Mouse (Mus musculus) midbrain, postnatal 0 days (tissue): ENCODE measurements around the gene Sobp. TPM values are rescaled to one million over a fixed set of nuclear protein-coding genes. Genes with fewer than 3 reads are reported as not detected.

Experiments used
- ATAC-seq: fragments of 200-750 bp; cut with Nextera tagmentation; 2 replicates; pipeline ENCODE4 v1.8.0; 2017; ENCODE audit warnings: moderate number of reproducible peaks, mild to moderate bottlenecking, moderate TSS enrichment, moderate library complexity; ENCODE audit not compliant: low FRiP score
- DNase-seq: peaks from one replicate; pipeline ENCODE4 v3.0.0-alpha.2; 2015; ENCODE audit warnings: low spot score
- H3K27ac ChIP-seq: fragments of 300-500 bp; sonication (generic); 2 replicates; pipeline ENCODE4 v1.5.1; 2014; ENCODE audit warnings: low read depth, mild to moderate bottlenecking, low read length, mixed read lengths
- H3K27me3 ChIP-seq: fragments of 300-500 bp; sonication (generic); 2 replicates; pipeline ENCODE4 v1.6.1; 2014; ENCODE audit warnings: low read length, control low read depth, mixed read lengths; ENCODE audit not compliant: insufficient read depth
- H3K36me3 ChIP-seq: fragments of 300-500 bp; sonication (generic); 2 replicates; pipeline ENCODE4 v1.6.1; 2014; ENCODE audit warnings: low read length, control low read depth, mixed read lengths; ENCODE audit not compliant: insufficient read depth
- H3K4me1 ChIP-seq: fragments of 300-500 bp; sonication (generic); 2 replicates; pipeline ENCODE4 v1.6.1; 2014; ENCODE audit warnings: mild to moderate bottlenecking, control low read depth, antibody characterized with exemption, low read length, mixed read lengths; ENCODE audit not compliant: insufficient read depth
- H3K4me2 ChIP-seq: fragments of 300-500 bp; sonication (generic); 2 replicates; pipeline ENCODE4 v1.6.1; 2014; ENCODE audit warnings: low read depth, mild to moderate bottlenecking, low read length, mixed read lengths; ENCODE audit not compliant: poor library complexity, severe bottlenecking
- H3K4me3 ChIP-seq: fragments of 300-500 bp; sonication (generic); 2 replicates; pipeline ENCODE4 v1.5.1; 2014; ENCODE audit warnings: low read depth, mild to moderate bottlenecking, low read length, moderate library complexity
- H3K9ac ChIP-seq: fragments of 300-500 bp; sonication (generic); replicated peaks from 2 replicates; pipeline ENCODE4 v1.6.1; 2014; ENCODE audit warnings: mild to moderate bottlenecking, low read length, moderate library complexity, mixed read lengths; ENCODE audit not compliant: poor library complexity, severe bottlenecking
- H3K9me3 ChIP-seq: fragments of 300-500 bp; sonication (generic); 2 replicates; pipeline ENCODE4 v1.6.1; 2016; ENCODE audit warnings: low read length, control low read depth
- CTCF ChIP-seq: IDR thresholded peaks from 2 replicates; pipeline ENCODE4 v1.5.1; 2016; ENCODE audit warnings: antibody characterized with exemption, mild to moderate bottlenecking
- WGBS: fragments of 180-500 bp; shearing (Covaris S2); extraction: QIAGEN DNeasy Blood & Tissue Kit; methylation state at CpG from one replicate; pipeline ENCODE4 v1.1.7; 2014; 5-methylcytosine and 5-hydroxymethylcytosine counted together
- polyA plus RNA-seq: library from polyadenylated mRNA; unstranded; fragments of >200 nt; fragmentation: Nextera tagmentation; extraction: Ambion mirVana; gene quantifications from 2 replicates; pipeline ENCODE4 v1.2.1, GENCODE M21; 2015
- total RNA-seq: library from RNA; depleted of rRNA; stranded (reverse); fragments of >200 nt; gene quantifications from 2 replicates; pipeline ENCODE4 v1.2.3, GENCODE M21; 2014

Gene Sobp
- total and polyA plus RNA-seq, 2 experiments from 2014 or later = 17.0 to 34.2 TPM

GRCm38 (mm10) chr10:43106616-43107015 lies 67.7 kb downstream of the Sobp start:
- H3K9ac ChIP-seq = no peak overlapping the region
- no peak overlapping the region for H3K4me3 ChIP-seq
- H3K4me1 ChIP-seq = peaks cover 16% of the 10 kb centered on the region
- H3K36me3 ChIP-seq = no peaks in the 10 kb centered on the region
- no peaks in the 10 kb centered on the region for H3K27me3 ChIP-seq
- H3K9me3 ChIP-seq = no peaks in the 10 kb centered on the region
- 65% methylated on average over 8 of the region's 8 CpGs for WGBS
- H3K4me2 ChIP-seq = no peak overlapping the region
- no peak overlapping the region for H3K27ac ChIP-seq
- no peak for TF ChIP-seq CTCF
- DNase-seq (no peak), ATAC-seq (no peak)

- peaks cover 16% of the 10 kb centered on the region for H3K4me1 ChIP-seq
- no peaks in the 10 kb centered on the region for H3K9me3 ChIP-seq
- no peaks in the 10 kb centered on the region for H3K27me3 ChIP-seq
- no peak for ATAC-seq
- peak; percentile 74 for DNase-seq
- no peaks in the 10 kb centered on the region for H3K36me3 ChIP-seq
- no peak overlapping the region for H3K9ac ChIP-seq
- no peak overlapping the region for H3K4me2 ChIP-seq
- H3K4me3 ChIP-seq = no peak overlapping the region
- H3K27ac ChIP-seq = no peak overlapping the region
- WGBS = 24% methylated on average over 7 of the region's 7 CpGs
- TF ChIP-seq CTCF = no peak
Observed at GRCm38 (mm10) chr10:43106196-43106595, 68.1 kb downstream of the Sobp start.

- Histone ChIP-seq H3K4me1 (peaks cover 16% of the 10 kb centered on the region), H3K9ac (0 out of 2 replicates have a peak overlapping the region, but pooled peaks have one; percentile 5), H3K9me3 (no peaks in the 10 kb centered on the region), H3K4me2 (no peak overlapping the region), H3K36me3 (no peaks in the 10 kb centered on the region), H3K27ac (no peak overlapping the region), H3K27me3 (no peaks in the 10 kb centered on the region), H3K4me3 (no peak overlapping the region)
- ATAC-seq (no peak), DNase-seq (no peak)
- TF ChIP-seq CTCF = no peak
- WGBS = 39% methylated on average over 5 of the region's 5 CpGs
Observed at GRCm38 (mm10) chr10:43100513-43100912, 73.8 kb downstream of the Sobp start.

- H3K4me1 ChIP-seq = peaks cover 16% of the 10 kb centered on the region
Observed at GRCm38 (mm10) chr10:43099229-43099628, 75.1 kb downstream of the Sobp start.

GRCm38 (mm10) chr10:43097755-43098154 lies 76.6 kb downstream of the Sobp start:
- ATAC-seq (no peak), DNase-seq (no peak)
- no peak overlapping the region for H3K4me3 ChIP-seq
- 36% methylated on average over 8 of the region's 8 CpGs for WGBS
- H3K27me3 ChIP-seq = no peaks in the 10 kb centered on the region
- TF ChIP-seq CTCF = no peak
- H3K36me3 ChIP-seq = no peaks in the 10 kb centered on the region
- H3K9me3 ChIP-seq = no peaks in the 10 kb centered on the region
- no peak overlapping the region for H3K9ac ChIP-seq
- no peak overlapping the region for H3K4me2 ChIP-seq
- peaks cover 5% of the 10 kb centered on the region; the same call in 1 of the 2 replicates for H3K4me1 ChIP-seq
- H3K27ac ChIP-seq = 0 out of 2 replicates have a peak overlapping the region, but pooled peaks have one; percentile 6

More at GRCm38 (mm10) chr10:43099229-43099628, 75.1 kb downstream of the Sobp start:
- no peak overlapping the region for H3K4me3 ChIP-seq
- WGBS = 38% methylated on average over 6 of the region's 6 CpGs
- TF ChIP-seq CTCF = no peak
- ATAC-seq (no peak), DNase-seq (no peak)
- H3K4me2 ChIP-seq = no peak overlapping the region
- no peaks in the 10 kb centered on the region for H3K27me3 ChIP-seq
- H3K27ac ChIP-seq = no peak overlapping the region
- no peaks in the 10 kb centered on the region for H3K36me3 ChIP-seq
- no peaks in the 10 kb centered on the region for H3K9me3 ChIP-seq
- H3K9ac ChIP-seq = no peak overlapping the region

GRCm38 (mm10) chr10:43096614-43097013 lies 77.7 kb downstream of the Sobp start:
- Histone ChIP-seq H3K27me3 (no peaks in the 10 kb centered on the region), H3K4me2 (no peak overlapping the region), H3K4me1 (0 out of 2 replicates have a peak, but pooled peaks cover 5% of the 10 kb centered on the region), H3K4me3 (no peak overlapping the region), H3K9ac (no peak overlapping the region), H3K27ac (no peak overlapping the region; the same call in 1 of the 2 replicates), H3K9me3 (no peaks in the 10 kb centered on the region), H3K36me3 (no peaks in the 10 kb centered on the region)
- DNase-seq (no peak), ATAC-seq (no peak)
- WGBS = 78% methylated on average over 4 of the region's 4 CpGs
- no peak for TF ChIP-seq CTCF
